Mouse (Mus musculus): ENCODE data around the gene Prdx3.
"Not testable (repeated sequence)": the region's sequence is repeated elsewhere in the genome, so short reads cannot be mapped to it uniquely, and the experiment has no call there.

Gene Prdx3

GRCm38 (mm10) chr19:60874064-60874694 is at the start of gene Prdx3:
TSS of gene Prdx3 (minus strand) at chr19:60874556.
- DNase-seq, result peak; percentile 96

GRCm38 (mm10) chr19:60916869-60917570 is 42.7 kb upstream of the Prdx3 start:
- peak; percentile 26 for DNase-seq

GRCm38 (mm10) chr19:60915862-60916261 is 41.5 kb upstream of the Prdx3 start:
- no peak for DNase-seq

- no peak for DNase-seq
Observed at GRCm38 (mm10) chr19:60915236-60915635, 40.9 kb upstream of the Prdx3 start.

GRCm38 (mm10) chr19:60911653-60912052 is 37.3 kb upstream of the Prdx3 start:
- DNase-seq, result no peak

- DNase-seq, result no peak
Observed at GRCm38 (mm10) chr19:60910304-60910703, 35.9 kb upstream of the Prdx3 start.

- DNase-seq, result no peak
Observed at GRCm38 (mm10) chr19:60905477-60905876, 31.1 kb upstream of the Prdx3 start.

- DNase-seq, result no peak
Observed at GRCm38 (mm10) chr19:60903971-60904370, 29.6 kb upstream of the Prdx3 start.

GRCm38 (mm10) chr19:60903139-60903538 is 28.8 kb upstream of the Prdx3 start:
- no peak for DNase-seq

GRCm38 (mm10) chr19:60895251-60895880 is 21.0 kb upstream of the Prdx3 start:
- no peak for DNase-seq

- peak; percentile 37 for DNase-seq
Observed at GRCm38 (mm10) chr19:60891934-60892547, 17.7 kb upstream of the Prdx3 start.

- peak; percentile 6 for DNase-seq
Observed at GRCm38 (mm10) chr19:60891123-60891470, 16.7 kb upstream of the Prdx3 start.

GRCm38 (mm10) chr19:60890391-60891122 is 16.2 kb upstream of the Prdx3 start:
- peak; percentile 61 for DNase-seq

- peak; percentile 95 for DNase-seq
Observed at GRCm38 (mm10) chr19:60889714-60890315, 15.5 kb upstream of the Prdx3 start, which contains the start of gene Grk5. TSS of gene Grk5 (plus strand) at chr19:60889749.

GRCm38 (mm10) chr19:60889101-60889713 is 14.9 kb upstream of the Prdx3 start:
- peak; percentile 17 for DNase-seq

GRCm38 (mm10) chr19:60887637-60888036 is 13.3 kb upstream of the Prdx3 start:
- no peak for DNase-seq

- DNase-seq, result peak; percentile 58
Observed at GRCm38 (mm10) chr19:60883129-60883528, 8.8 kb upstream of the Prdx3 start.

- DNase-seq, result peak; percentile 33
Observed at GRCm38 (mm10) chr19:60873501-60873900, 855 bp downstream of the Prdx3 start.

GRCm38 (mm10) chr19:60872272-60872671 is 2.1 kb downstream of the Prdx3 start:
- no peak for DNase-seq

- no peak for DNase-seq
Observed at GRCm38 (mm10) chr19:60871366-60871765, 3.0 kb downstream of the Prdx3 start.

- no peak for DNase-seq
Observed at GRCm38 (mm10) chr19:60870489-60870888, 3.9 kb downstream of the Prdx3 start.

GRCm38 (mm10) chr19:60866169-60866568 is 8.2 kb downstream of the Prdx3 start:
- DNase-seq, result not testable (repeated sequence)

Data from right cerebral cortex, adult 18-20 months (tissue).